Mouse (Mus musculus) layer of hippocampus, adult 8-10 months (tissue): ENCODE measurements around the gene Lin7a. TPM values are rescaled to one million over a fixed set of nuclear protein-coding genes. Genes with fewer than 3 reads are reported as not detected.
"Not testable (repeated sequence)": the region's sequence is repeated elsewhere in the genome, so short reads cannot be mapped to it uniquely, and the experiment has no call there.

Source experiments
- DNase-seq, 2 experiments: peaks; one replicate each; pipeline ENCODE4 v3.0.0; 2022; ENCODE audit warnings: low spot score in 2 of 2
- total RNA-seq, 4 experiments: library from RNA; stranded (reverse); gene quantifications; 2 replicates each; pipeline ENCODE4 v1.2.4; 2022

The Lin7a gene
- total RNA-seq, 4 experiments from 2014 or later: 28.8 to 30.7 (median 29.3) TPM

GRCm38 (mm10) chr10:107236211-107236610 lies 35.3 kb upstream of the Lin7a start:
- no peak for DNase-seq

GRCm38 (mm10) chr10:107237076-107237475 lies 34.4 kb upstream of the Lin7a start:
- no peak for DNase-seq

- DNase-seq: no peak
These were observed 33.8 kb upstream of the Lin7a start for GRCm38 (mm10) chr10:107237736-107238135.

GRCm38 (mm10) chr10:107238151-107238860 lies 33.2 kb upstream of the Lin7a start:
- DNase-seq: no peak

GRCm38 (mm10) chr10:107238861-107239435 lies 32.5 kb upstream of the Lin7a start:
- no peak for DNase-seq

GRCm38 (mm10) chr10:107239651-107240330 lies 31.7 kb upstream of the Lin7a start:
- DNase-seq: no peak

GRCm38 (mm10) chr10:107240446-107240845 lies 31.0 kb upstream of the Lin7a start:
- DNase-seq: no peak

- DNase-seq: no peak
These were observed 30.5 kb upstream of the Lin7a start for GRCm38 (mm10) chr10:107240986-107241385.

- DNase-seq: no peak
These were observed 30.1 kb upstream of the Lin7a start for GRCm38 (mm10) chr10:107241406-107241805.

GRCm38 (mm10) chr10:107241999-107242398 lies 29.5 kb upstream of the Lin7a start:
- not testable (repeated sequence) for DNase-seq

- no peak for DNase-seq
These were observed 28.6 kb upstream of the Lin7a start for GRCm38 (mm10) chr10:107242696-107243400.

GRCm38 (mm10) chr10:107244211-107244610 lies 27.3 kb upstream of the Lin7a start:
- no peak for DNase-seq

GRCm38 (mm10) chr10:107244691-107245530 lies 26.6 kb upstream of the Lin7a start:
- DNase-seq: no peak

GRCm38 (mm10) chr10:107245531-107245840 lies 26.0 kb upstream of the Lin7a start:
- no peak for DNase-seq

- no peak for DNase-seq
These were observed 25.5 kb upstream of the Lin7a start for GRCm38 (mm10) chr10:107245961-107246460.

GRCm38 (mm10) chr10:107247001-107247670 lies 24.4 kb upstream of the Lin7a start:
- DNase-seq: no peak

GRCm38 (mm10) chr10:107248481-107248880 lies 23.0 kb upstream of the Lin7a start:
- DNase-seq: no peak

- DNase-seq: no peak
These were observed 22.4 kb upstream of the Lin7a start for GRCm38 (mm10) chr10:107249056-107249455.

- DNase-seq: no peak
These were observed 21.8 kb upstream of the Lin7a start for GRCm38 (mm10) chr10:107249606-107250186.
